Mouse (Mus musculus): ENCODE data around the gene Naf1.

Naf1 gene

DNA sequence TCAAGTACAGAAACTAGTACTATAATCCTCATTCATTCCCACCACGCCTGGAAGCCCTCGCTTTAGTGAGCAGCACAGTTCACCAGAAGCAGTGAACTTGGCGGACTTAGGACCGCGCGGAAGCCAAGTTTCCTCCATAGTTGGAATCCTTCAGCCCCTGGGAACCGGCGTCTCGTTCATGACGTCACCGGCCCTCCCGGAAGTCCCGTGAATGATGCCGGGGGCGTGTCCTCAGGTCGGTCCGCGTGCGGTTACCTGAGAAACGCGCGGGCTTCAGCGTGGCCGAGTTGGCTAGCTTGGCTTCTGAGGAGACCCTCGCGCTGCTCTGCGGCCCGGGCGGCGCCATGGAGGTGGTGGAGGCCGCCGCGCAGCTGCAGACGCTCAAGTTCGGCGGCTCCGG, at the start of gene Naf1:
Gene Naf1 (plus strand): TSS at position 195 of the 400 bp plus-strand sequence.
- DNase-seq (ENCODE audit: low spot score), result peak; percentile 96

GRCm38 (mm10) chr8:66860921-66861588, 1.0 kb downstream of the Naf1 start:
- DNase-seq (ENCODE audit: low spot score), result peak; percentile 16

DNA sequence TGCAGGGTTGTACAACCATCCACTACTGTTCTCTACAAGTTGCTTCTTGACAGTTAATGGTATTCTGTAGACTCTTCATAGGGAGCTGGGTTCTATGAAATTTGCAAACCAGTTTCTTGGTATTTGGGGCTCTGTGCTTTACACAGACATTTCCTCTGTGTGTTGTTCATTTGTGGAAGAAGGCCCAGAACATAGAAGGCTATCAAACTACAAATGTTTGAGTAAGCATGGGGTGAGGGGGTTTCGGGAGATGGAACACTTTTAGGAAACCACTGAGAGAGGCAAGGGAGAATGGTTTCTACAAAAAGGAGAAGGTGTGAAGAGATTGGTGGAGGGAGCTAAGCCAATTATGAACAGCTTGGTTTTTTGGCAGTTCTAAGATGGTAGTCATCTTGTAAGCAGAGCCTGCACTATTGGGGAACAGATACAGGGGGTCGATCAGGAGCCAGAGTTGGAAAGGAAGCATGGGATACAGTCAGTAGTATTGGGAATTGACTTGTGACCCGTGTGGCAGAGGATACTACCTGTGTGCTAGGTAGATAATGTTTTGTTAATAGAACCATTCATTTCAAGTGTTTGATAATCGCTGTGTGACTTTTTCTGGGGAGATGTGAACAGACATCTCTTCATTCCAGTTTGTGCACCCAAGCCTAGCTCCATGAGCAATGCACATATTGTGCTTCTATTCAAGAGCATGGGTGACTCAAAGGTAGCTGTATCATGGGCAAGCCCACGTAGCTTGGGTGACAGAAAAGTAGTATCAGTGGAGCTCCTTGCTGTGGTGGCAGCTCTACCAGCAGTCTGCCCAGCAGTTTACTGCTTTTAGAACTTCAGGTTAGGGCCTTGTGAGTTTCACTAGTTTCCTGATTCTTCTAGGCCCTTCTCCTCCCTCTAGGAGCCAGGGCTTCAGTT, 1.8 kb downstream of the Naf1 start:
- DNase-seq (ENCODE audit: low spot score), result no peak

- DNase-seq (ENCODE audit: low spot score), result no peak
These were observed 3.7 kb downstream of the Naf1 start for GRCm38 (mm10) chr8:66863761-66864160.

- no peak for DNase-seq (ENCODE audit: low spot score)
These were observed 5.1 kb downstream of the Naf1 start for GRCm38 (mm10) chr8:66865120-66865519.

DNA sequence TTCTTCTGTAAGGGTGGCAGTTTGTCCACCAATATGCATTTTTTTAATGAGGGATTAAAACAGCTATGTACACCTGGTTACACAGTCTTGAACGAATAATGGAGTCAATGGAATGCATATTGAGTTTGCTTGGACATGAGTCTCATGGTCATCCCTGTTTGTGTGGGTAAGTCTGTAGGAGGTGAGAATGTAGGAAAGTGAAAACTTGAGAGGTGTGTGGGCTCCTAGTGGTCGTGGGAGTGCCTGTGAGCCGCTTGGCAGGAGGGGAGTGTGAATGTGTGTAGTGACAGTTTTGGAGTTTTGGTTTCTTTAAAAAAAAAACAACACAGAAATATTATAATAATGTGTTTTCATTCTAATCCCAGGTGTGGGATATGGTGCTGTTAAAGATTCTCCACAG, 7.7 kb downstream of the Naf1 start:
- DNase-seq (ENCODE audit: low spot score), result no peak

DNA sequence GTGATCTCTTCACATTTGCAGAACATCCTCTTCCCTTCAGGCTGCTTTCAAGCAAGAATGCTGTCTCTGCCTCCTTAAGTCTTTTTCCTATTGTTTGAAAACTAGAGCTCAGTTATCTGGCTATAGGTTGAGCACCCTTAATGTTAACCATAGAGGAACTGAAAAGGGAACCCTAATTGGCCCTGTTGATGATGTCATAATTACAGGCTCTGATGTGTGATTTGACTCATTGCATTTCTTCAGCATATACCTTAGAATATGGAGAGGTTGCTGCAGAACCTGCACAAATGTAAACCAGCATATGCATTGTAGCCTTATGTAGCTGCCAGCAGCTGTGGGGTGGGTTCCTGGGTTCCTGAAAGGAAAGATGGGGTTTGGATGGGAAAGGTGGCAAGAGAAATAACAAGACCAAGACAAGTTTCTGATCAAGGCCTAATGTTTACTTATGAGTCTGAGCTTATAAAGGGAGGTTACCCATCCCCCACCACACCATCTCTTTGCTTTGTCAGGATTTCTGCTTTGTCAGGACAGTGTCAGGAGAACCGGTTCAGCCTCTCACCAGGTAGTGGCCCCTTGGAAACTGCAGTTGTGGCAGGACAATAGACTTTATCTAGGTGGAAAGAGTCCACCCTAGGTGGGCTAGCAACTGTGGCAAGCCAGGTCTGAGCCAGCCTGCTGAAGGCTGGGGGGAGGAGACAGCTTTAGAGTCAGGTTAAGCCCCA, 9.4 kb downstream of the Naf1 start:
- no peak for DNase-seq (ENCODE audit: low spot score)

DNA sequence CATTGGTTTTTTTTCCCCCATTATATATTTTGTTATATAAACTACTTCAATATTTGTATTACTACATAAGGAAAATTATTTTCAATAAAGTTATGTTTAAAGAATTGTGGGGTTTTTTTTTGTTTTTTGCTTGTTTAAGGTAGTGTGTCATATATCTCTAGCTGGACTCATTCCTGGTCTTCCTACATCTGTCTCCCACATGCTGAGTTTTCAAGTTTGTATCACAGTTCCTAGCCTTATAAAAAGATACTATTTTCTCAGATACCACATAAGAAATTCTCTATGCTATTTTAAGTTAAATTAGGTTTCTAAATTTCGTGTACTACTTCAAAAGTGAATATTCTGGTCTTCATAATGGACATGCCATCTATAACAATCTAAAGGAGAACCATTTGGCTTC, 23.8 kb downstream of the Naf1 start:
- DNase-seq (ENCODE audit: low spot score), result no peak

DNA sequence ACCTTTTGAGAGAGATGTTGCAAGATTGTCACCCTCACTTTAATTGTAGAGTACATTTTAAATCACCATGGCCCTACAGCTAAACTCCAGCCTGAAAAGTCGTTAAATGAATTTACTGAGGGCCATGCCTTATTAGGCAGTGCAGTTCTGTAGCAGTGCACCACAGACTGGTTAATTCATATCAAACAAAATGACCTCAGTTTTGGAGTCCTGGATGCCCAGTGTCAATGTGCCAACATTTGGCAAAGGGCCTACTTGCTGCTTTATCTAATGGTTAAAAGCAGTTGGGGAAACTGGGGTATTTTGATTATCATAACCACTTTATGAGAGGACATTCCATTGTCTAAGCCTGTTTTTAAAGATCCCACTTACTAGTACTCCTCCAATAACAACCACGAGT, 31.9 kb downstream of the Naf1 start:
- no peak for DNase-seq (ENCODE audit: low spot score)

DNA sequence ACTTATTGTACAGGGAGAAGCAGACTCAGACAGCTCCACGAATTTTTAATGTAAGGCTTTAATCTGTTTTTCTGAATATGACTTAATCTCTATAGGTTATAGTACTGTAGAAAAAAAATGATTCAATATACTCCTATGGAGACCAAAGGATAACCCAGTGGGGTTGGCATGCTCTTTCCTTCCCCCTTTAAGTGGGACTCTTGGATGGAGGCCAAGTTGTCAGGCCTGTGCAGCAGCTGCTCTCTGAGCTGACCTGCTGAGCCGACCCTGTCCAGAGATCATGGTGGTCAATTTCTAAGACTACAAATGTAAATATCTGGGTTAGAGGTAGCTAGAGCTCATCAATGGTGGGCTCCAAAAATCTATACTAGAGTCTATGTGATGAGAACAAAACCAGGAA, 45.0 kb downstream of the Naf1 start:
- no peak for DNase-seq (ENCODE audit: low spot score)

DNA sequence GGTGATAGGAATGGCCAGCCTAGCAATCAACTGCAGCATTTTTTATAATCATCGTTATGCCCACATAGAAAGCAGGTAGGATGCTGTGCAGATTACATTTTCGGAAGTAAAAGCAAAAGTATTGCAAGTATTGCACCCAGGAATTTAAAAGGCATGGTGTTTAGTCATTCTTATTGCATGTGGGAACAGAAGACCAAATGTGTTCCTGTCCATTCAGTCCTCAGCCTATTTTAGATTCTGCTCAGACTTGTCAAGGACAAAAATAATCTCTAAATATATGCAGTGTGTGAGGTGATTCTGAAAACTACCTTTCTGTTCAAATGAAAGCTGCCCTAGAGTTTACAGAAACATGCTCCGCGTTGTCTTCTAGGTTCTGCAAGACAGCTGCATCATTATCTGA, 45.5 kb downstream of the Naf1 start:
- DNase-seq (ENCODE audit: low spot score), result no peak

GRCm38 (mm10) chr8:66906116-66906515, 46.1 kb downstream of the Naf1 start:
- no peak for DNase-seq (ENCODE audit: low spot score)

DNA sequence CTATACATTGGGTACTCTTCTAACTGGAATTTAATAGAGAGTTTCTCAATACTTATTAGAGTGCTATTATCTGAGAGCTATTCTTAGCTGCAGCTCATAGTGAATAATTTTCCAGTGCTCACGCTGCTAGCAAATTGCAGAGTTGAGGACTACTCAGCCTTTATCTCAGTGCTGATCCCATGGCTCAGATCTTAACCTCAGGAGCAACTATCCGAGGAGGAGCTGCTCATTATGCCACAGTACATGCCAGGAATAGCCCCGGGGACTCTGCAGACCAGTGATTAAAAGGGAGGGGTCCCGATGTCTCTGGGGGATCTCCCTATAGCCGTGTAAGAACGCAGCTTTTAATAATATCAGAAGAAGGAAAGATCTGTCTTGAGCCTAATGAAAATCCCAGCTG, 50.7 kb downstream of the Naf1 start:
- DNase-seq (ENCODE audit: low spot score), result no peak

- DNase-seq (ENCODE audit: low spot score), result peak; percentile 27
These were observed 53.9 kb downstream of the Naf1 start for GRCm38 (mm10) chr8:66913616-66914536.

GRCm38 (mm10) chr8:66916056-66916455, 56.0 kb downstream of the Naf1 start:
- no peak for DNase-seq (ENCODE audit: low spot score)

DNA sequence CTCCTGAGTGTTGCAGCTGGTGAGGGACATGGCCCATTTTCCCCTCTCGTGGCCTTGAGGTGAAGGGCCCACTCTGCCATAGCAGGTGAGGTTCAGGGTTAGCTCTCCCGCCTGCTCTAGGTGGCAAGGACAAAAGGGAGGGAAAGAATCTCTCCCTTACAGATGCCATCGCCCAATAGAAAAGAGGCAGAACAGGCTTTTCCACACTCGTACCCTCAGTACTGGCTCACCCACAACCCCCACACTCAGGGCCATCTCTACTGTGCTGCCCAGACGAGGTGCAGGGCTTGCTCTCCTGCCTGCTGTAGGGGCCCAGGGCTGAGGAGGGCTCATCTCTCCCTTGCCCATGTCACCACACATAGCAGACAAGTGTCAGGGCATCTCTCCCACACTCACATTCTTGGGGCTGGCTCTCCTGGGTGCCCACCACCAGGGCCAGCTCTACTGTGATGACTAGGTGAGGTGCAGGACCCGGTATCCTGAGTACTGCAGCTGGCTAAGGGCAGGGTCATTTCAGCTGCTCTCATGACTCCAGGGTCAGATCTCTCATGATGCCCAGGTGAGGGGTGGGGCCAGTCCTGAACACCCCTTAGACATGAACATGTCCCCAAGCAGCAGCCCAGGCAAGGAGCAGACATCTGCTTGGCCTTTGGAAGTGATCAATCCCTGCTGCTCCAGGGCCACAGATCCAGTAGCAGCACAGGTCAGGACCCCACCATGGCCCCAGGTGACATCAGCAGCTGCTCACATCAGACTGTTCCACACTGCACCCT, 57.9 kb downstream of the Naf1 start:
- no peak for DNase-seq (ENCODE audit: low spot score)

DNA sequence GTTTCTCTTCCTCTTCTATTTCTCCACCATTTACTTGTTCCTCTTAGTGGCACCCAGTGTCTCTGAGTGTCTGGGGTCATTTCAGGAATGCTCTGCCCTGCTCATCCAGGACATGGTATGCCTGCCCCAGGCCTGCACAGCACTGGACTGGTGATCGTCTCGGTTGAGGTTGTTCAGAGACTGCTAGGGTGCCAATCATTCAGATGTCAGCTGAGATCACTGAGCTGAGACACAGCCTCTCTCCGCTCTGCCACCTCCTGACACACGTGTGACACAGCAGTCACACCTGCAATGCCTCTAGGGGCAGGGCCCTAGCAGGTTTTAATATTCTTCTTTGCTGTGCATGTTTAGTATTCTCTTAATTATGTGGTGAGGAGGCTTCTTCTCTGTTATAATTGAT, 58.5 kb downstream of the Naf1 start:
- no peak for DNase-seq (ENCODE audit: low spot score)

- no peak for DNase-seq (ENCODE audit: low spot score)
These were observed 73.7 kb downstream of the Naf1 start for GRCm38 (mm10) chr8:66933746-66934145.

- no peak for DNase-seq (ENCODE audit: low spot score)
These were observed 76.2 kb downstream of the Naf1 start for GRCm38 (mm10) chr8:66936236-66936635.

All from urinary bladder, postnatal 14 days (tissue).